ENCODE assay signal across 8 mouse cellular contexts in the genomic region with DNA sequence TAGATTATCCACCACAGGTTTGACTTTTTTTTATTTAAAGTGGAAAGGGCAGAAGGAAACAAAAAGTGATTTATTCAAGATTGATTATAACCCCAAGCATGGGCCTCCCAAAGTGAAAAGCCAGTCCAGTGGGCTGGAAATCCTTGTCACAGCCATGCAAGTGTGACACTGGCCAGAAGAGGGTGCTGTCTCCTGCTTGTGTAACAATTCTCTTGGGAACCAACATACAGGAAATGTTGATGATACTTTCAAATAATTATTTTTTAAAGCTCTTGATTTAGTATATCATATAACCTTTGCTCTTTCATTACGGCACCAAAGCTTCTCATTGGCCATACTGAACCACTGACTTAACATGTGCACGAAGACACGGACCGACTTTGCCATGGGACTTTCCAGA. TPM values are rescaled to one million over a fixed set of nuclear protein-coding genes. Genes with fewer than 3 reads are reported as not detected.
DNase-seq lines count a peak whose midpoint lies in the region; ATAC-seq lines count a peak whose summit lies in the region.

No protein-coding gene starts in this region.

- H3K9me3 ChIP-seq in midbrain, embryonic 14.5 days (ENCODE audit: control insufficient read depth, low read length), result no peaks in the 10 kb centered on the region
- no peaks in the 10 kb centered on the region for H3K9me3 ChIP-seq in midbrain, embryonic 13.5 days
- no peaks in the 10 kb centered on the region for H3K9me3 ChIP-seq in limb, embryonic 10.5 days (replicated peaks)

- H3K9ac ChIP-seq in midbrain, embryonic 14.5 days (replicated peaks; ENCODE audit: low read length), result no peak overlapping the region
- H3K9ac ChIP-seq in midbrain, embryonic 13.5 days (replicated peaks), result no peak overlapping the region

- no peaks in the 10 kb centered on the region for H3K27me3 ChIP-seq in midbrain, embryonic 14.5 days (ENCODE audit: control insufficient read depth, insufficient read depth, low read length)
- H3K27me3 ChIP-seq in midbrain, embryonic 13.5 days, result no peaks in the 10 kb centered on the region
- no peaks in the 10 kb centered on the region for H3K27me3 ChIP-seq in limb, embryonic 10.5 days (ENCODE audit: low read depth, poor library complexity, severe bottlenecking)

- DNase-seq in midbrain, embryonic 14.5 days, result peak; percentile 73
- DNase-seq in T-cell, adult 2 months (ENCODE audit: low spot score), result peak; percentile 56
- DNase-seq in embryo, embryonic 10.5 days (ENCODE audit: low spot score), result peak; percentile 70
- peak; percentile 49 for DNase-seq in limb, embryonic 10.5 days (ENCODE audit: low spot score)
- DNase-seq in retina, postnatal 7 days (ENCODE audit: low read depth, low spot score), result peak; percentile 16
- DNase-seq in yolk sac, embryonic 10.5 days (ENCODE audit: low spot score), result no peak

- H3K4me2 ChIP-seq in midbrain, embryonic 14.5 days (ENCODE audit: low read length), result no peak overlapping the region
- no peak overlapping the region for H3K4me2 ChIP-seq in midbrain, embryonic 13.5 days (replicated peaks)

- H3K4me1 ChIP-seq in midbrain, embryonic 14.5 days (ENCODE audit: control insufficient read depth, insufficient read depth, low read length), result no peaks in the 10 kb centered on the region
- no peaks in the 10 kb centered on the region for H3K4me1 ChIP-seq in midbrain, embryonic 13.5 days (replicated peaks)
- peaks cover 9% of the 10 kb centered on the region for H3K4me1 ChIP-seq in limb, embryonic 10.5 days

- WGBS in midbrain, embryonic 14.5 days, result 82% methylated on average over 4 of the region's 4 CpGs
- 84% methylated on average over 4 of the region's 4 CpGs for WGBS in midbrain, embryonic 13.5 days
- WGBS in limb, embryonic 10.5 days, result 82% methylated on average over 4 of the region's 4 CpGs

- no peak overlapping the region for H3K27ac ChIP-seq in midbrain, embryonic 14.5 days (replicated peaks; ENCODE audit: low read depth, low read length)
- H3K27ac ChIP-seq in midbrain, embryonic 13.5 days, result no peak overlapping the region
- no peak overlapping the region for H3K27ac ChIP-seq in limb, embryonic 10.5 days

- ATAC-seq in midbrain, embryonic 14.5 days (ENCODE audit: low FRiP score, low TSS enrichment), result no peak; the same call in 1 of the 2 replicates
- no peak for ATAC-seq in midbrain, embryonic 13.5 days
- ATAC-seq in inflammation-experienced regulatory T-cells, adult 6 months, result peak; percentile 83

- H3K4me3 ChIP-seq in midbrain, embryonic 14.5 days (replicated peaks; ENCODE audit: low read depth, low read length), result no peak overlapping the region
- no peak overlapping the region for H3K4me3 ChIP-seq in midbrain, embryonic 13.5 days (replicated peaks)
- H3K4me3 ChIP-seq in limb, embryonic 10.5 days, result no peak overlapping the region

- H3K36me3 ChIP-seq in midbrain, embryonic 14.5 days (ENCODE audit: control insufficient read depth, insufficient read depth, low read length), result no peaks in the 10 kb centered on the region
- H3K36me3 ChIP-seq in midbrain, embryonic 13.5 days, result no peaks in the 10 kb centered on the region
- H3K36me3 ChIP-seq in limb, embryonic 10.5 days, result no peaks in the 10 kb centered on the region

RNA-seq across cellular contexts. Expression of gene Lgals3, which starts 32.7 kb away (rescaled TPM):
- polyA plus RNA-seq in midbrain, embryonic 14.5 days (2014; fragmentation: Nextera tagmentation; extraction: Ambion mirVana), result 3.3 and 8.4 TPM in 2 replicates
- polyA plus RNA-seq in midbrain, embryonic 13.5 days (2015; fragmentation: Nextera tagmentation; extraction: Ambion mirVana), result 0.54 and 1.2 TPM in 2 replicates
- 100 to 1,000 TPM in 1 of 3 experiments, 10 to 100 TPM in 1, 1 to 10 TPM in 1; 7.1 to 195 (median 12.4) TPM for polyA plus RNA-seq in inflammation-experienced regulatory T-cells, adult 6 months (2017; shearing (Covaris generic))
- polyA plus RNA-seq in limb, embryonic 10.5 days (2016; fragmentation: Nextera tagmentation; extraction: Ambion mirVana), result 0.46 and 0.49 TPM in 2 replicates

RNA-seq across cellular contexts. Expression of gene Mapk1ip1l, which starts 36.8 kb away (rescaled TPM):
- 45.6 and 61.4 TPM in 2 replicates for polyA plus RNA-seq in midbrain, embryonic 14.5 days (2014; fragmentation: Nextera tagmentation; extraction: Ambion mirVana)
- polyA plus RNA-seq in midbrain, embryonic 13.5 days (2015; fragmentation: Nextera tagmentation; extraction: Ambion mirVana), result 60.8 and 63.8 TPM in 2 replicates
- 10 to 100 TPM; 45.2 to 52.2 (median 49.0) TPM for polyA plus RNA-seq in inflammation-experienced regulatory T-cells, adult 6 months (2017; shearing (Covaris generic))
- polyA plus RNA-seq in limb, embryonic 10.5 days (2016; fragmentation: Nextera tagmentation; extraction: Ambion mirVana), result 136 and 141 TPM in 2 replicates

RNA-seq across cellular contexts. Expression of gene Socs4, which starts 58.1 kb away (rescaled TPM):
- 4.8 and 5.7 TPM in 2 replicates for polyA plus RNA-seq in midbrain, embryonic 14.5 days (2014; fragmentation: Nextera tagmentation; extraction: Ambion mirVana)
- polyA plus RNA-seq in midbrain, embryonic 13.5 days (2015; fragmentation: Nextera tagmentation; extraction: Ambion mirVana), result 3.7 and 3.9 TPM in 2 replicates
- 1 to 10 TPM; 5.3 to 6.0 (median 6.0) TPM for polyA plus RNA-seq in inflammation-experienced regulatory T-cells, adult 6 months (2017; shearing (Covaris generic))
- polyA plus RNA-seq in limb, embryonic 10.5 days (2016; fragmentation: Nextera tagmentation; extraction: Ambion mirVana), result 3.0 and 3.4 TPM in 2 replicates

RNA-seq across cellular contexts. Expression of gene Wdhd1, which starts 58.2 kb away (rescaled TPM):
- polyA plus RNA-seq in midbrain, embryonic 14.5 days (2014; fragmentation: Nextera tagmentation; extraction: Ambion mirVana), result 14.1 and 21.1 TPM in 2 replicates
- polyA plus RNA-seq in midbrain, embryonic 13.5 days (2015; fragmentation: Nextera tagmentation; extraction: Ambion mirVana), result 23.5 and 25.3 TPM in 2 replicates
- polyA plus RNA-seq in inflammation-experienced regulatory T-cells, adult 6 months (2017; shearing (Covaris generic)), result 10 to 100 TPM; 16.0 to 32.0 (median 17.7) TPM
- 54.7 and 65.4 TPM in 2 replicates for polyA plus RNA-seq in limb, embryonic 10.5 days (2016; fragmentation: Nextera tagmentation; extraction: Ambion mirVana)
